Mouse (Mus musculus) lung, postnatal 25 days (tissue): Measurements from ENCODE around the gene Pou2f2.

ENCODE experiments used
- DNase-seq: peaks from one replicate; pipeline ENCODE4 v3.0.0; 2022; ENCODE audit warnings: low spot score

The Pou2f2 gene

DNA sequence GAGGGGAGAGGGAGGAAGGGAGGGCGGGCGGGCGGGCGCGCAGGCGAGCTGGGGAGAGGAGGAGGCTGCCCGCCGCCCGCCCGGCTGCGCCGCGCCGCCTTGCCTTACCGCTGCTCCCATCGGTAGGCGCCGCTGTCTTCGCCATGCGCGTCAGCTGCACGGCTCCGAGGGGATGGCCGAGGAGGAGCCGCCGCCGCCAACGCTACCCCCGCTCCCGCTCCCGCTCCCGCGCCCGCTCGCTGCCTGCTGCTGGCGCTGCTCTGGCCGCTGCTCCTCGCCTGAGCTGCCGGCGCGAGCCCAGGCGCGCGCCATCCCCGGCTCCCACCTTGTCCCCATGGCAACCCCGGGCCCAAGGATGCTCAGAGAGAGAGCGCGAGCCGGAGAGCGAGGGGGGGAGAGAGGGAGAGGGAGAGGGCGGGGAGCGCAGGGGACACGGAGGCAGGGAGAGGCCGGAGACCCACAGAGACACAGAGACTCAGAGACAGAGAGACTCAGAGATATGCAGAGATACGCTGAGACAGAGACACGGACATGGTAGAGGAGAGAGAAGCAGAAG is at the start of gene Pou2f2:
Pou2f2 (minus strand) TSS at position 121 of the 556 bp plus-strand sequence.
- DNase-seq: peak; percentile 49

- no peak for DNase-seq
Observed at GRCm38 (mm10) chr7:25227523-25228300, 48.2 kb upstream of the Pou2f2 start.

DNA sequence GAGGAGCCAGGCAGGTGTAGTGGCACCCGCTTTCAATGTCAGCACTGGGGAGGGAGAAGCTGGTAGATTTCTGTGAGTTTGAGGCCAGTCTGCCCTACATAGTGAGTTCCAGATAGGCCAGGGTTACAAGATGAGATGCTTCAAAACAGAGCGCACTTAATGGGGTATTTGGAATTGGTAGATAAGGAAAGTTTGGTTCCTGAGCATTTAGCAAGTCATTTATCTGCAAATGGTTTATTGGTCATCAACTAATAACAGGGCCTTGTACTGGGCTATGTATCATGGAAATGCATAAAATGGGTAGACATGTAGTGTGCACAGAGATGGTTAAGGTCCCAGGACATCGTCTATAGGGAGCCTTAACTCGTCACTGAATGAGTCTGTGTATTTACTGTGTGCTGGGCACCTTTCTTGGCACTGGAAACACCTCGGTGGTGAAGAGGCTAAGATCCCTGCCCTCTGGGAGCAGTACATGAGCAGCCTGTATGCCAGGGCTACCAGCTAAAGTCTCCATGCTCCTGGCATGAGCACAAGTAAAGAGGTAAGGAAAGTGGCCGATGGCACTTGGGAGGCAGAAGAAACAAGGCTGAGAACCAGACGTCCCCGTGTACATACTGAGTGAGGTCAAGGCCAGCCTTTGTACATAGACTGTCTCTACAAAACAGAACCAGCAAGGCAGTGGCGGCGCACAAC is 42.9 kb upstream of the Pou2f2 start:
- no peak for DNase-seq

- peak; percentile 99 for DNase-seq
Observed at GRCm38 (mm10) chr7:25221102-25221883, 41.8 kb upstream of the Pou2f2 start, which contains the start of gene Zfp526. Gene Zfp526, plus strand, starts transcription at chr7:25221425.

DNA sequence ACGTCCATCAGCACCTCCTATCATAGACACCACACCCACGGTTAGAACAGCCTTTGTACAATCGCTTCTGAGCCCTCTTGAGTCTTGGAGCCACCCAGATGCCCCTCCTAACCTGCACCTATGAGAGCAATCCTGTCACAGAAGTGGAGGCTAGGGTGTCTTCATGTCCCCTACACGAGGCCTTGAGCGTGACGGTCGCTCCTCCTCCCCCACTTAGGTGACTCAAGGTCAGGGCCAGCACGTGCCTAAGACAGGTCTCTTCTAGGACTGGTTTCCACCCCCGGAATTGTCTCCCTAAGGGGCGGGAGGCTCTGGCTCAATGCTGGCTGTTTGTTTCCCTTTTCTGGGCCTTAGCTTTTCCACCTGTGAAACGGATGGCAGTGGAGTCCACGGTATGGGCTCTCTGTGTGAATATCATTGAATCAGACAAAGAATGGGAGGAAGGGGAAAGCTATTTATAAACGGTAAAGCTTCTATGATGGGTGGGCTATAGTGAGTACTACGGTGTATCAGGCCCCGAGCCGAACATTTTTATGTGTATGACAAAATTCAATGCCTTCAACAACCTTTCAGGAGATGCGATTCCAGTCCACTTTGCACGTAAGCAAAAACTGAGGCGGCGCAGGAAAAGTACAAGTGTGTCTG is 41.1 kb upstream of the Pou2f2 start, which contains the start of gene Dedd2:
Dedd2 (minus strand) TSS at position 159 of the 645 bp plus-strand sequence.
- peak; percentile 34 for DNase-seq

DNA sequence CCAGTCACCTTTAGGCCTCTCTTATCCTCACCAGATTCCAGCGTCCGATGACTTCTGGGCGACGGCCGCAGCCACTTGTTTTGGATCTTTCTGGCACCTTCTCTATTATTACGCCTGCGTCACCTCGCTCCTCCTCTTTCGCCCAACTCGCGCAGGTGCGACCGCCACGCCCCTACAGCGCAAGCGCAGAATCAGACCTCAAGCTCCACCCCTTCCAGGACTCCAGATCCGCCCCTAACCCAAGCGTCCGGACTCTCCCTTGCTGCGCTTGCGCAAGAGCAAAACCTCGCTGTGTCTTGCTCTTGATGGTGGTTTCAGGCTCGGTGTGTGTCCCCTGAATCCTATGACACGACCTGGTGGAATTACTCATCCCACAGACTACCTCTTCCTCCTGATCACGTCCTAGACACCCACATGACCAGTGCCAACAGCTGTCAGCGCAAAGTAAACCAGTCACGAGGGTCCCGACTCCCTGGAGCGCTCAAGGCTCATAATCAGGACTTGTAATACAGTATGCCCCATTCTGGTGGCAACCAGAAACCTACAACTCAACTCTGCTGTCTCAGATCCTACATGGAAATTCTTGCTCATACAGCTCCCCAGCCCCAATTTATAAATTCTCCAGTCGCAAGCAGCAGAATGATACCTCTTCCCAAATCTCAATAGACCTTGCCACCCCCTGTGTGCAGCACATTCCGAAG is 40.4 kb upstream of the Pou2f2 start:
- DNase-seq: peak; percentile 98

- DNase-seq: peak; percentile 12
Observed at GRCm38 (mm10) chr7:25219416-25219750, 39.9 kb upstream of the Pou2f2 start.

GRCm38 (mm10) chr7:25218705-25219415 is 39.3 kb upstream of the Pou2f2 start:
- DNase-seq: peak; percentile 22

DNA sequence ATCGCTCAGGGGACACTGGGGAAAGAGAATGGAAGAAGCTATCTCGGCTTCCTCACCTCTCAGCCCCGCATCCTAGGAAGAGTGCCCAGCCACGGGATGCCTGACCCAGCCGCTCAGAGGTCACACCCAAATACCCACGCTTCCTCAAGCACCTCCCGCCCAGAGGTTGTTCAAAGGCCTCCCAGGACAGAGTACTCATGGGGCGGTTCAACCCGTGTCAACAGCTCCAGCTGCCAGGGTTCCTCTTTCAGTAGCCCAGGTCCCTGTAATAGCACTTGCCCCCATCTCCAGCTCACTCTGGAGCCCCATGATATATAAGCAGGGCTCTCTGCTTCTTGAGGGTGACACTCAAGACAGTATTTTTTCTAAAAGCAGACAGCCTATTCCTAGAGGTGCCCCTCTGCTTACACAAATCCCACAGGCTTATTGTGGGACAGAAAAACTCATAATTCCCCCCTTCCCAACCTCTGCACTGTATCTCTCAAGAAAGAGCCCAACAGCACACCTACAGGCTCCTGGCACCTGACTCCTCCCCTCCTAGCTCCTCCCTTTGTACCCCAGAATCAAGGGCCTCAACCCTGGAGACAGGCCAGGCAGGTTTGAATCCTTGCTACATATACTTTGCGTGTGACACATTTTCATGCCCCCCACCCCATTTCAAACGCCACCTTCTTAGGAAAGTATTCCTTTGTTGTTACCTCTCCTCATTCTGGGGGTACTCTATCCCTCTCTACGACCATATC is 38.3 kb upstream of the Pou2f2 start:
- DNase-seq: peak; percentile 59

DNA sequence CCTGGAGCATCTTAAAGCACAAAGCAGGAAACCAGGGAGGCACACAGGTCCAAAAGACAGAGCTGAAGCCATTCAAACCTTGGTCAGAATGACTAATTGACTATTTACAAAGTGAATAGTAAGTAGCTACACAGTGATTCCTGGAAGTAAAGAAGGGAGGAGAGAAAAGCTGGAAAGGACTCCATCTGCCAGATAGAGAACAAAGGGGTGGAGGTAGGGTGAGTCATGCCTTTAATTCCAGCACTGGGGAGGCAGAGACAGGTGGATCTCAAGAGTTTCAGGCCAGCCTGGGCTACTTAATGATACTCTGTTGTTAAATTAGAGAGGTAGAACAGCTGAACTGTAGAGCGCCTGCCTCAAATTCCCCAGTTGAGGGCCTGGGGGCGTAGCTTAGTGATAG is 34.6 kb upstream of the Pou2f2 start:
- DNase-seq: no peak

- no peak for DNase-seq
Observed at GRCm38 (mm10) chr7:25213099-25213498, 33.6 kb upstream of the Pou2f2 start.

DNA sequence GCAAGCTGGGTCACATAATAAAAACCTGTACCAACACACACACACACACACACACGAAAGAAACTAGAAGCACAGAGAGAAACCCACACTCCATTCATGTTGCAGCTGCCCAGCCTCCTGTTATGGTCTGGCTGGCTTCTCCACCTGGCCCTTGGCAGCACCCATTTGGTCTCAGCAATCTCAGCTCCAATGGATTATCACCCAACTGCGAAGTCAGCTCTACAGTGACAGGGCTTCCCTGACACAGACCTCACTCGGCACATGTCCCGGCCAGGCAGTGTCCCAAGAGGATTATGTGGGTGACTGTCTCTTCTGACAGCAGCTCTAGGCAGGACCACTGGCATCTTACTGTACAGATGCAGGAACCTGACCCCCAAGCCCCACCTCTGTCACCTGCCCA is 31.0 kb upstream of the Pou2f2 start:
- DNase-seq: no peak

DNA sequence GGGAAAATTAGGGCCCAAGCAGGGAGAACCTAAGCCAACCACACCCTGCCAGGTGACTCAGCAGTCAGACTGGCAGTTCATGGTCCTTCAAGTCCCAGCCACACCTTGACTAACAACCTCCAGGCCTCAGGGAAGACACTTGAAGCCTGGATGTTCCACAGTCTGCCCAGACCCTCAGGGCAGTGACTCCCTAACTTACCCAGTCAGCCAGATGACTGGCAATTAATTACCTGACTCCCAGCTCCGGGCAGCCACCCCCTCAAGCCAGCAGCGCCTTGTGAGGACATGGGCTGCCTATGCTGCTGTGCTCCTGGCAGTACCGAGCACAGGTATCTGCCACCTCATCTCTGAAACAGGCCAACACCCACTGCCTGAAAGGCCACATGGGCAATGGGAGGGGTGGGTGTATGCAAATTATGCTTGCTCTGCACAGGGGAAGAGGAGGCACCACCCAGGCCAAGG is 29.7 kb upstream of the Pou2f2 start:
- peak; percentile 47 for DNase-seq

DNA sequence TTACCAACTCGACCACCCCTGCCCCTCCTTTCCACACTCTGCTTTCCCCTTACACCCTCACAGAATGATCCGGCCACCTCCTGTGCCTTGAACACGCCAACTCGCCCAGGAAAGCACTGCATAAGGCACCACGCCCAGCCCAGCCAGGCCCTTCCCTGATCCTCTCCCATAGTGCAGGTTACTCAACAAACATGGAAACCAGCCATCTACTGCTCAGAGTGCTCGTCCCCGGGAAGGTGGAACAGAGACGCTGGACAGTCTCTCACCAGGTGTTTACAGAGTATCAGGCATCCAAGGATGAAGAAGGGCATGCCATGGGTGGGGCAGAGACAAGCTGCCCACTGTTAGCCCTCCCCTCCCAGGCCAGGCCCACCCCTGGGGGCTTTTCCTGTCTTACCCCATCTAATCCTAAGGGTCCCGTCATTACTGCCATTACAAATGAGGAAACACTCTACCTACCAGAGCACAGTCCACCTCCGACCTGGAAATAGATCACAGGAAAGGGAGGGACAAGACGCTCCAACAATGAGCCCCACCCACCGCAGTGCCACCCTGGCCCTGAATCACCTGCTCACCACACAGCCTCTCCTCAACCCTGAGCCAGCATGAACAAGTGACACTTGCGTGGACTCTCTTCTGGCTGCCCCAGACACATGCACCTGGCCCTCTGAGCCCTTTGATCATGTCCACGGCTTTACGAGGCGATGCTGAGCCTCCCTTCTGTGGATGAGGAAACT is 26.7 kb upstream of the Pou2f2 start:
- DNase-seq: peak; percentile 45

DNA sequence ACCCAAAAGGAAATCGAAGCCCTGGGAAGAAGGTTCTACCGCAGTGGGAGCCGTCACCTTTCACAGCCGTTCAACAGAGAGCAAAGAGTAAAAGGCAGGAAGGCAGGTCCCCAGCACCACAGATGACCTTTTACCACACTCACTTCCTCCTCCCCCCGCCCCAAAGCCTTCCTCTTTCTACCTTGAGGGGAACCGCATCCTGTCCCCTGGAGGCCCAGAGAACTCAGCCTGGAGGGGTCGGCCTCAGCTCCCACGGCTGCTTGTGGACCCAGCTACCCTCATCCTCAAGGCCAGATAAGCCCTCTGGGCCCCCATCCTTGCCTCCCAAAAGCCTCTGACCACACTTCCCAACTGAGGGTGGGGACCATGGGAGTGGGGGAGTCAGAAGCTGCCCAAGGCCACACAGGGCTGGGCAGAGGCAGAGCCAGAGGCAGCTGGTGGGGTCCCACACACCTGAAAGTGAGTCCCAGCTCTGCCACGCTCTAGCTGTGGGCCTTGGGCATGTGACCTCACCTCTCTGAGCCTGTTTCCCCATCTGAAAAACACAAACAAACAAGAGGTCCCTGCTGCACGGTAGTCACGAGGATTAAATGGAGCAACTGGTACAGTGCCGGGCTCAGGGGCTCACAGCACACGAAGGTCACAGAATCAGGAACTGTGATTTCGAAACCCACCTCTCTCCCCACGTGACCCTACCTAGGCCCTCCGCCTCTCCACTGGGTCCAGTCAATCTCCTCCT is 26.0 kb upstream of the Pou2f2 start:
- DNase-seq: peak; percentile 51

- no peak for DNase-seq
Observed at GRCm38 (mm10) chr7:25203624-25204023, 24.1 kb upstream of the Pou2f2 start.

GRCm38 (mm10) chr7:25197384-25198018 is 18.0 kb upstream of the Pou2f2 start:
- peak; percentile 64 for DNase-seq

- DNase-seq: no peak
Observed at GRCm38 (mm10) chr7:25196107-25196506, 16.6 kb upstream of the Pou2f2 start.
